Mouse (Mus musculus): ENCODE measurements around the gene Galt.

DNA sequence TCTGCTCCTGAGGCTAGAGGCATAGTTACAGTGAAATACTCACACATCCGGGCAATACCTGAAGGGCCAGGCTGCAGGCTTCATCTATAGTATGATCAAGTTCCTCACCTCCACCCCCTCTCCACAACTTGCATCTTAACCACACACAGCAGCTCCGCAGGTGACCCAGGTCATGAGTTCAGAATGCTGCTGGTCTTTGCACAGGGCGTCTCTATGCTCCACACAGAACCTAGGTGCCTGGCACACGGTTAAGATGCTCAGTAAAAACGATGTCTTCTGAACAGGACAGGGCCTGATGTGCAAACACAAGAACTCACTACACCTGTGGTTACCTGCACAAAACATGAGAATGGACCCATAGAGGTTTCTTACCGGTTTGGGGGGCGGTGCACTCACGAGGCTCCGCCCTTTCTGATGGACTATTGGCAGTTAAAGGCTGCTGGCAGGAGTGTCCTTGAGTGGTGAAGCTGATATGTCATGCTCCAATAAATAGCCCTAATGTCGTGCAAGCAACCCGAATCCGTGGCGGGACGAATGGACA is at the start of gene Galt:
- TF ChIP-seq CTCF (IDR thresholded peaks at IDR 0.05; ENCODE audit: borderline replicate concordance, control insufficient read depth, extremely low read depth, insufficient read depth, low read length, poor library complexity) (no peak), POLR2A (IDR thresholded peaks at IDR 0.05; ENCODE audit: control insufficient read depth, extremely low read depth, insufficient read depth, low read length, poor library complexity) (no peak)

Measured in thymus, adult 2 months (tissue).